Mouse (Mus musculus): Measurements from ENCODE around the gene Amigo1.
A peak's percentile ranks its signal among the peaks of the same experiment; 100 is the strongest.
"Not testable (repeated sequence)": the region's sequence is repeated elsewhere in the genome, so short reads cannot be mapped to it uniquely, and the experiment has no call there.

Gene Amigo1

GRCm38 (mm10) chr3:108209536-108209935 lies 23.4 kb downstream of the Amigo1 start:
- DNase-seq (ENCODE audit: low spot score in 2 of 2): peak; percentile 12 to 20

- peak; percentile 93 to 94 for DNase-seq (ENCODE audit: low spot score in 2 of 2)
Measured at GRCm38 (mm10) chr3:108209946-108210770, 24.0 kb downstream of the Amigo1 start.

GRCm38 (mm10) chr3:108210771-108211139 lies 24.6 kb downstream of the Amigo1 start, which contains the start of gene Atxn7l2:
Atxn7l2 (minus strand) TSS chr3:108210934.
- DNase-seq (ENCODE audit: low spot score in 2 of 2): no peak

GRCm38 (mm10) chr3:108211845-108212244 lies 25.7 kb downstream of the Amigo1 start:
- DNase-seq (ENCODE audit: low spot score in 2 of 2): peak in 1 of 2 experiments; percentile 30

- DNase-seq (ENCODE audit: low spot score in 2 of 2): no peak
Measured at GRCm38 (mm10) chr3:108212406-108212805, 26.3 kb downstream of the Amigo1 start.

GRCm38 (mm10) chr3:108214734-108215133 lies 28.6 kb downstream of the Amigo1 start:
- DNase-seq (ENCODE audit: low spot score in 2 of 2): no peak

GRCm38 (mm10) chr3:108220661-108221060 lies 34.5 kb downstream of the Amigo1 start:
- DNase-seq (ENCODE audit: low spot score in 2 of 2): no peak

GRCm38 (mm10) chr3:108225711-108226557 lies 39.8 kb downstream of the Amigo1 start:
- no peak for DNase-seq (ENCODE audit: low spot score in 2 of 2)

GRCm38 (mm10) chr3:108226558-108227350 lies 40.6 kb downstream of the Amigo1 start, which contains the start of gene Sypl2:
Sypl2 (minus strand) TSS chr3:108226648.
- DNase-seq (ENCODE audit: low spot score in 2 of 2): no peak

- no peak for DNase-seq (ENCODE audit: low spot score in 2 of 2)
Measured at GRCm38 (mm10) chr3:108227521-108227920, 41.4 kb downstream of the Amigo1 start.

GRCm38 (mm10) chr3:108231646-108232045 lies 45.5 kb downstream of the Amigo1 start:
- no peak for DNase-seq (ENCODE audit: low spot score in 2 of 2)

GRCm38 (mm10) chr3:108237474-108238102 lies 51.5 kb downstream of the Amigo1 start:
- DNase-seq (ENCODE audit: low spot score in 2 of 2): not testable (repeated sequence)

GRCm38 (mm10) chr3:108241243-108241839 lies 55.2 kb downstream of the Amigo1 start:
- DNase-seq (ENCODE audit: low spot score in 2 of 2): peak; percentile 27 to 34

Measured in frontal cortex, postnatal 36 days (tissue).